Comparison of ENCODE assay signal across 16 mouse cellular contexts in the genomic region with DNA sequence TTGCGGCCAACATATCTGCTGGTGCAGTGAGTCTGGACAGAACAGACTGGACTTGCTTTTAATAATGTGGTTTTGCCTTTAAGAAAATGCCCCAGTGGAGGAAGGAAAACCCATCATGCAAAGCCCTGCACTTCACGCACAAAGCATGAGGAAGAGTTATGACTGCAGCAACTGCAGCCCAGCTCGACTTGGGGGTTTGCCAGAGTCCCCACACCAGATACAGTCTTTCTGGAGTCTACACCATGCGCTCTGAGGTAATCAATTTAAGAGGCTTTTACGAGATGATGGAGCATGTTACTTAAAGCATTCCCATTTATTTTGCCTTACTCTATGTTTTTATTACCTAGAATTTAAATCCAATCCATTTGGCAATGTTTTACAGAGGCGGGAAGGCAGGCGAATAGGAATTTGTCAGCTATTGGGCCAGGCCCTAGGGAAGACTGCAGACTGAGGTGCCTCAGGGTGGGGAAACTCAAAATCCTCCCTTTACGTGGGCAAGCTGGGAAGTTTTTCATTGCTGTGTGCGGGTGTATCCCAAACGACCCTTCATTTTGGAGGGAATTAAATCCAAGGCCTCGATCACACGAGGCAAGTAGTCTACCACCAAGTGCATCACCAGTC. TPM values are rescaled to one million over a fixed set of nuclear protein-coding genes. Genes with fewer than 3 reads are reported as not detected.
DNase-seq lines count a peak whose midpoint lies in the region; ATAC-seq lines count a peak whose summit lies in the region.
"Had no signal": no experiment of that assay in that cellular context is flagged by ENCODE, and none has a peak within 500 bp of the region (broad histone marks: within the 10 kb centered on the region; RNA-seq: fewer than 3 reads in every experiment).

No protein-coding gene starts in this region.

- 0 out of 2 replicates have a peak, but pooled peaks cover 3% of the 10 kb centered on the region for H3K4me1 ChIP-seq in kidney, embryonic 14.5 days (ENCODE audit: control insufficient read depth, insufficient read depth, low read length)
- H3K4me1 ChIP-seq in neural tube, embryonic 12.5 days, result no peaks in the 10 kb centered on the region
- H3K4me1 ChIP-seq in neural tube, embryonic 13.5 days (replicated peaks), result peaks cover 8% of the 10 kb centered on the region
- H3K4me1 ChIP-seq: heart, embryonic 13.5 days had no signal

- no peaks in the 10 kb centered on the region for H3K9me3 ChIP-seq in kidney, embryonic 14.5 days (ENCODE audit: control insufficient read depth, low read length)
- H3K9me3 ChIP-seq in neural tube, embryonic 12.5 days, result no peaks in the 10 kb centered on the region
- H3K9me3 ChIP-seq in neural tube, embryonic 13.5 days, result no peaks in the 10 kb centered on the region
- H3K9me3 ChIP-seq: heart, embryonic 13.5 days; hindbrain, embryonic 10.5 days had no signal

- no peak for DNase-seq in kidney, adult 18-20 months
- no peak for DNase-seq in neural tube, embryonic 10.5 days (ENCODE audit: extremely low spot score, low spot score)
- DNase-seq in kidney, postnatal 4 days, result peak; percentile 81 to 84
- DNase-seq in adrenal gland, postnatal 25 days, result no peak
- DNase-seq: gastrocnemius, postnatal 25 days; spleen, adult 18-20 months had no signal

- H3K9ac ChIP-seq in kidney, embryonic 14.5 days (ENCODE audit: low read depth, low read length), result no peak overlapping the region
- H3K9ac ChIP-seq in neural tube, embryonic 12.5 days, result no peak overlapping the region
- no peak overlapping the region for H3K9ac ChIP-seq in neural tube, embryonic 13.5 days
- H3K9ac ChIP-seq: heart, embryonic 13.5 days had no signal

- H3K27ac ChIP-seq in kidney, embryonic 14.5 days (ENCODE audit: low read depth, low read length), result no peak overlapping the region
- no peak overlapping the region for H3K27ac ChIP-seq in neural tube, embryonic 12.5 days
- peak overlapping the region; percentile 42; the same call in 1 of the 2 replicates for H3K27ac ChIP-seq in neural tube, embryonic 13.5 days (replicated peaks)
- H3K27ac ChIP-seq: heart, embryonic 13.5 days; hindbrain, embryonic 10.5 days had no signal

- peak; percentile 92 for ATAC-seq in kidney, embryonic 14.5 days (ENCODE audit: low FRiP score, low TSS enrichment)
- peak; percentile 58; the same call in 1 of the 2 replicates for ATAC-seq in neural tube, embryonic 12.5 days (ENCODE audit: low FRiP score, low read depth)
- peak; percentile 87 for ATAC-seq in neural tube, embryonic 13.5 days (ENCODE audit: low read depth)
- ATAC-seq: CD4-positive, CD25-positive, alpha-beta regulatory T cell, adult 4 months; forebrain, embryonic 14.5 days; lung, postnatal 0 days had no signal

- H3K36me3 ChIP-seq in kidney, embryonic 14.5 days (ENCODE audit: control insufficient read depth, insufficient read depth, low read length), result no peaks in the 10 kb centered on the region
- H3K36me3 ChIP-seq in neural tube, embryonic 12.5 days, result no peaks in the 10 kb centered on the region
- no peaks in the 10 kb centered on the region for H3K36me3 ChIP-seq in neural tube, embryonic 13.5 days
- H3K36me3 ChIP-seq: heart, embryonic 13.5 days; hindbrain, embryonic 10.5 days had no signal

- 52% methylated on average over 12 of the region's 12 CpGs for WGBS in kidney, embryonic 14.5 days
- 71% methylated on average over 12 of the region's 12 CpGs for whole genome bisulfite sequencing in neural tube, embryonic 12.5 days
- WGBS in neural tube, embryonic 13.5 days, result 53% methylated on average over 12 of the region's 12 CpGs

- no peaks in the 10 kb centered on the region for H3K27me3 ChIP-seq in kidney, embryonic 14.5 days (ENCODE audit: control insufficient read depth, insufficient read depth, low read length)
- no peaks in the 10 kb centered on the region for H3K27me3 ChIP-seq in neural tube, embryonic 12.5 days (replicated peaks)
- H3K27me3 ChIP-seq in neural tube, embryonic 13.5 days, result no peaks in the 10 kb centered on the region
- H3K27me3 ChIP-seq: heart, embryonic 13.5 days had no signal

- H3K4me3 ChIP-seq in kidney, embryonic 14.5 days (ENCODE audit: low read length), result no peak overlapping the region
- no peak overlapping the region for H3K4me3 ChIP-seq in neural tube, embryonic 12.5 days
- no peak overlapping the region for H3K4me3 ChIP-seq in neural tube, embryonic 13.5 days
- H3K4me3 ChIP-seq: heart, embryonic 13.5 days; hindbrain, embryonic 10.5 days had no signal

- no peak overlapping the region for H3K4me2 ChIP-seq in kidney, embryonic 14.5 days (replicated peaks; ENCODE audit: low read depth, low read length)
- H3K4me2 ChIP-seq in neural tube, embryonic 12.5 days (replicated peaks), result no peak overlapping the region
- no peak overlapping the region for H3K4me2 ChIP-seq in neural tube, embryonic 13.5 days
- H3K4me2 ChIP-seq: heart, embryonic 13.5 days had no signal

RNA-seq across cellular contexts. Expression of a gene that starts 53.2 kb away (rescaled TPM):
- polyA plus RNA-seq in kidney, embryonic 14.5 days (2014; fragmentation: Nextera tagmentation; extraction: Ambion mirVana), result 0.09 and 0.28 TPM in 2 replicates
- polyA plus RNA-seq in neural tube, embryonic 12.5 days (2016; fragmentation: Nextera tagmentation; extraction: Ambion mirVana), result 2.8 and 3.7 TPM in 2 replicates
- 6.0 and 6.9 TPM in 2 replicates for polyA plus RNA-seq in neural tube, embryonic 13.5 days (2015; fragmentation: Nextera tagmentation; extraction: Ambion mirVana)
- 0.33 and 0.46 TPM in 2 replicates for total RNA-seq in adrenal gland, postnatal 25 days (2021)
- total RNA-seq: liver, adult 2 months; megakaryocyte-erythroid progenitor cell, adult 5-6 weeks had no signal
- polyA plus RNA-seq: heart, embryonic 13.5 days; liver, adult 2 months; lung, postnatal 0 days had no signal

Comparison
In these comparisons a context has a peak if more than half of its experiments do, and no peak if none do; other contexts are left out.
1. DNase-seq: peak in kidney, postnatal 4 days (2 of 2); none in kidney, adult 18-20 months (single experiment), neural tube, embryonic 10.5 days (single experiment) and adrenal gland, postnatal 25 days (single experiment).
2. Peak in every context shown above with its lines, with median percentiles within 50 percentile points of each other: ATAC-seq.